Mouse (Mus musculus): ENCODE results near the gene Hecw2. TPM values are rescaled to one million over a fixed set of nuclear protein-coding genes. Genes with fewer than 3 reads are reported as not detected.

Gene Hecw2
- polyA plus RNA-seq (2012; rRNA removed) = 0.76 and 0.83 TPM in 2 replicates

DNA sequence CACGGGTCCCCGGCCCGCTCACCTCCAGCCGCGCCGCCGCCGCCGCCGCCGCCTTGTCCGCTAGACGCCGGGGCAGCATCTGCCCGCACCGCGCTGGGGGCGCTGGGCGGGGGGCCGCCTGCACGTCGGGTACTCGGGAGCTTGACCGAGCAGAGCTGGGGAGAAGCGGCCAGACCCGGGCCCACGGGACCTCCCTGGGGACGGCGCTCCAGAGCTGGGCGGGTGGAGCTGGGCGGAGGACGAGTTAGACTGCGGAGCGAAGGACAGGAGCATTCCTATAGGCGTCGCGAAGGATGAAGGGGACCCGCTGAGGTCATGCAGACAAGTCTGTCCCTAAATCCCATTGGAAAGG lies at the start of gene Hecw2:
Gene Hecw2 (minus strand): TSS at position 215 of the 352 bp plus-strand sequence.
- DNase-seq (ENCODE audit: low spot score) = no peak

GRCm38 (mm10) chr1:54242722-54243121 lies 47.8 kb upstream of the Hecw2 start:
- DNase-seq (ENCODE audit: low spot score) = no peak

GRCm38 (mm10) chr1:54220273-54220672 lies 25.3 kb upstream of the Hecw2 start:
- no peak for DNase-seq (ENCODE audit: low spot score)

DNA sequence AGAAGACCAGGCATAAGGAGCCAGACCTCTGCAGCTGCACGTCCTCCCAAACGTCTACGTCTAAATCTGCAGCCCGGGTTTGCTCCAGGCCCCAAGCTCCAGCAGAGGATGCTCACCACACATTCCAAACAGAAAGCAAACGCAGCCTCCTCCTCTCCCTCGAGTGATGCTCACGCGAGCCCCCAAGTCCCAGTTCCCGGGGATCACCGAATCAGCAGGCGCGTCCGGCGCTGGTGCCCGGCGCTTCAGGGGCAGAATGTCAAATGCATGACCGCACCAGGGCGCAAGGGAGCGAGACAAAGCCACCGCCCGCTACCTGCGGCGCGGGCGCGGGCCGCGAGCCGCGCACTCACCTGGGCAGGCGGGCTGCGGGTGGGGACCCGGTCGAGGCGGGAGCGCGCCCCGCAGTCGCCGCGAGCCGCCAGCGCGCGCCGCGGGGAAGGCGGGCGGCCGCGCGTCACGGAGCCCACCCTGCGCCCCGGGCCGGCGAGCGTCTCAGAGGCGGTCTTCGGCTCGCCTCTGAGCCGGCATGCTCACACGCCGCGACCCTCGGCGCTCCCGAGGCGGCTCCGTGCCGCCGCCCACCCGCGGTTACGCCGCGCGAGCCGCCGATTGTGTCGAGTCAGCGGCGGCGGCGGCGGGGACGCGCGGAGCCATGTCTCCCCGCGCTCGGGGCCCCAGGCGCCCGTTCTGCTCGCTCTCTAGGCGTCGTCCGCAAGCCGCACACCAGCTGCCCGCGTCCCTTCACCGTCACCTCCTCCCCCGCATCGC lies 600 bp downstream of the Hecw2 start:
- peak; percentile 28 for DNase-seq (ENCODE audit: low spot score)

- no peak for DNase-seq (ENCODE audit: low spot score)
Measured at GRCm38 (mm10) chr1:54193191-54193770, 1.7 kb downstream of the Hecw2 start.

DNA sequence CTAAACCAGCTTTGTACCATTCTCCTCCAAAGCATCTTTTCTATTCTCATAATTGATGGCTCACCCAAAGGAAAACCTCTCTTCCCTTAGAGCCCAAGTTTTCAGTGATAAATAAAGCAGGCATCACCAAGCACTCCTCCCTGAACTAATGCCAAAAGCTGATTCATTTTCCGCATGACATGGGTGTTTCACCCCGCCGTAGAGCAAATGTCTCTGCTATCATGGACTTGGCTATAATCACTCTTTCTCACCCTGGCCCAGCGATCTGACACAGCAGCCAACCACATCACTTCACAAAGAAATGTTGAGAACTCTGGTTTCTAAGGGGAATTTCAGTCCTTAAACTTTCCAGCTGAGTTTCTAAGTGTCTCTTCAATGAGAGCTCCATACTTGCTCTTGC lies 7.4 kb downstream of the Hecw2 start:
- DNase-seq (ENCODE audit: low spot score) = no peak

GRCm38 (mm10) chr1:54186347-54186746 lies 8.6 kb downstream of the Hecw2 start:
- DNase-seq (ENCODE audit: low spot score) = no peak

- no peak for DNase-seq (ENCODE audit: low spot score)
Measured at GRCm38 (mm10) chr1:54180663-54181062, 14.3 kb downstream of the Hecw2 start.

GRCm38 (mm10) chr1:54179179-54179578 lies 15.8 kb downstream of the Hecw2 start:
- no peak for DNase-seq (ENCODE audit: low spot score)

DNA sequence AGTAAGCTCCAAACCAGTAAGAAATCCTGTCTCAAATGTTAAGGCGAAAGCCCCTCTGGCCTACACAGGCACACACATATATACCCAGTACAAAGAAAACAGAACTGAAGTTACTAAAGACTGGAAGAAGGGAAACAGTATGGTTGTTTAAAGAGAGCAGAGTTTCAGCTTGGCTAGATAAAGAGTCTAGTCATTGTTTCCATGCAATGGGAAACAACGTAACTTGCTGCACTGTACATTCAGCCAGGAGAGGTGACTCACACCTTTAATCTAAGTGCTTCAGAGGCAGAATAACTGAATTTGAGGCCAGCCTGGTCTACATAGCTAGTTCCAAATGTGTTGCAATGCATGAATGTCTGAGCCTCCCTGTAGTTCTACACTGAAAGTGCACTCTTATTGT lies 18.4 kb downstream of the Hecw2 start:
- DNase-seq (ENCODE audit: low spot score) = no peak

DNA sequence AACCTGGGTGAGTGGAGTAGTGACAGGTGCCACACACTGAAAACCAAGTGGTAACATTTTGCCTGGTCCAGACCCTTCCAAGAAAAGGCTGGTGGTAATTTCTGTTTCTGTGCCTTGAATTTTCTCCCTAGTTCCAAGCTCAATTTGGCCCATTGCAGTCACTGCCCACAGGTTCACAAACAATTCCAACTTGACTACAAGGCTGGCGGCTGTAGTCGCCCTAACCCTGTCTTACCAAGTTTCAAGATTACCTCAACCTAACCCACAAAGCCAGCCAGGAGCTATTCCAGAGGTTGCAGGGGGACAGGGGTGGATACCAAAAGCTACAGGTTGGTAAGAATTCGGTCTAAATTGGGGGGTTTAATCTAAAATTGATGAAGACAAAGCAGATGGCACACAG lies 27.0 kb downstream of the Hecw2 start:
- DNase-seq (ENCODE audit: low spot score) = no peak

- DNase-seq (ENCODE audit: low spot score) = no peak
Measured at GRCm38 (mm10) chr1:54159531-54159930, 35.4 kb downstream of the Hecw2 start.

- DNase-seq (ENCODE audit: low spot score) = no peak
Measured at GRCm38 (mm10) chr1:54153216-54153786, 41.7 kb downstream of the Hecw2 start.

- DNase-seq (ENCODE audit: low spot score) = no peak
Measured at GRCm38 (mm10) chr1:54145106-54145505, 49.9 kb downstream of the Hecw2 start.

- no peak for DNase-seq (ENCODE audit: low spot score)
Measured at GRCm38 (mm10) chr1:54133802-54134436, 61.0 kb downstream of the Hecw2 start.

DNA sequence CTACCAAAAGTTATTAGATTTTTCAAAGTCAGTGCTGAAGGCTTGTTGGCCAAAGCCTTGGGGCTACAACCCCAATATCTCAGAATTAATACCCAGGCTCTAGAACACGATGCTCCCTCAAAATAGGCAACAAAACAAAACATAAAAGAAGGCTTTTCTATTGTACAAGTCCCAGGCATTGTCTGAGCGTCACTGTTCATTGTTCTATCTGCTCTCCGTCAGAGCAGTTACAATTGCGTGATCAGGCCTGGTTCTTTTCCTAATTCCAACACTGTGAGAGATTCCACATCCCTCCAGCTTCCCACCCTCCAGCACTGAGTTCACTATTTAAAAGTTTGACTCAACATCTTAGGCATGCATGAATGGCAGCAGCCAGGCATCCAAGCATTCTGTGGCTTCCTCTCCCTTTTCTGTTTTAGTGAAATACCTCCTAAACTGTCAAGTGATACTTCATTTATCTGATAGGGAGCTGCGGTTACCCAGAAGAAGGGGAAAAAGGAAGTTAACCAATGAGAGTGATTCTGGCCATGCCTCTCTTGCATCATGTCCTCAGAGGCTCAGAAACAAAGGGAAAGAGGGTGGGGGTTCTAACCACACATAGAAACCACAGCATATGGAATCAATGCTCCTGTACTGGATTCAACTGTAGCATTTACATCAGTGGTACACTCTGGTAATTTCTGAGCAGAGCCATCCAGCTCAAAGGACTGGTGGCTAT lies 66.1 kb downstream of the Hecw2 start:
- no peak for DNase-seq (ENCODE audit: low spot score)

DNA sequence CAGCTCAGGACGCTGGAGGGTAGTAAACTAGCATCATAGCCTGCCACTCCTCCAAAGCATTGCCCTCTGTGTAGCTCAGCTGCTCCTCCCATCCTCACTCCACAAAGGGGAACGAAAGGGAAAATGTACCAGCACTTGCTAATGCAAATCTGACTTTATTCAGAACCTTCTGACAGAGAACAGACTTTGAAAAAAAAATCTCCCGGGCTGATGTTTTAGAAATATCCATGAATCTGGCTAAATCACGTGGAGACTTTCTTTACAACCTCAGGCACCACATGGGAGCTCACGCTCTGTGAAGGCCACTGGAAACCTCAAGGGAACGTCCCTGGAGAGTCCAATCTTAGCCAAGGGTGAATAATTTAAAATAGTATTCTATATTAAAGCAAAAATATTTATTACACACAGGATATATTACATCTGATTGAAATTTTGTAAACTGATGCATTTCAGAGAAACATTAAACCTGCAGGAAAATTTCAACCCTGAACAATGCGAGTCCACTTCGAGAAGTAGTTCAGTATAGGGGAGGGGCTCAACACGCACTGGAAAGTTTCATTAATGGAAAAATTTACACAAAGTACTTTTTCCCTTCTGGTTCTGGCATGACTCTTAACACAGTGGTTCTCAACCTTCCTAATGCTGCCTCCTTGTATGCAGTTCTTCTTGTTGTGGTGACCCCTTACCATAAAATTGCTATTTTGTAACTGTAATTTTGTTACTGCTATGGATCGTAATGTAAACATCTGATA lies 67.8 kb downstream of the Hecw2 start:
- no peak for DNase-seq (ENCODE audit: low spot score)

DNA sequence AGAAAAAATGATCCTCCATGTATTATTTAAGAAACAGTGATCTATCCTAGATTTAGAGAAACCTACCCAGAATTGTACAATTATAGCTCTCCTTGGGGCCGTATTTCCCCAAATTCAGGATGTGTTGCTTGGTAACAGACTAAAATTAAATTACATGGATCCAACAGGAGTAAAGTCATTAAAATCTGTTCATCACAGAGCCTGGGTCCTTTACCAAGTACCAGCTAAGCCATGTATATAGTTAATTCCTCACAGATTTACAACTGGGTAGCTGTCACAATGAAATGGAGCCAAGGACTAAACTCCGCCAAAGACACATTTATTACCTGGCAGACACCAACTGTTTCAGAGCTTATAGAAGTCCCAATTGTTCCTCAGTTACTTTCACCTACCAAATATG lies 72.4 kb downstream of the Hecw2 start:
- no peak for DNase-seq (ENCODE audit: low spot score)

DNA sequence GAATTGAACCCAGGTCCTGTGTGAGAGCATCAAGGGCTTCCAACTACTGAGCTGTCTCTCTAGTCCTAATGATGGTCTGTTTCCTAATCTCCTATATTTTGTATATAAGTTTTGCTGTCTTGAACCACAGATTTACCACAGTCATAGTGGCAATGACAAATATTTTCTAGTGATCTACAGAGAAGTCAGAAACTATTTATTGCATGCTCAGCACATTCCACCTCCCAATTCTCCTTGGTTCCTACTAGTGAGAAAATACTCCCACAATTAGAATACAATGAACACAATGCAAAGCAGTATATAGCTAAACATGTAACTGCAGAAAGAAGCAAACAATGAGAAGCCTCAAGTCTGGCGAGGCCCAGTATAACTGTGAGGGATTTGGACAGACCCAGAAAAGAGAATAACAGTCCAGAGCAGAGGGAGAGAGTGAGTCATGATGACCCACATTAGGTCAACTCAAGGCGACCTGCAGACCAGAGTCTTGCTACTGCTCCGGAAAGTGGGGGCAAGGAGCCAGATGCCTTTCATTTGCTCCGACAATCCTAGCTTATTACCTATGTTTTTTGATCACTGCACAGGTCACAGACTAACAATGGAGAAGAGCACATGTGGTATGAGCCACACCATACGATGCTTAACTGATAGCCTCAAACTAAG lies 73.8 kb downstream of the Hecw2 start:
- no peak for DNase-seq (ENCODE audit: low spot score)

GRCm38 (mm10) chr1:54119638-54120320 lies 75.2 kb downstream of the Hecw2 start:
- DNase-seq (ENCODE audit: low spot score) = no peak

All from urinary bladder, adult 2 months (tissue).